Mouse (Mus musculus) CD4-positive, CD25-positive, alpha-beta regulatory T cell, adult 2 months (primary cell): Measurements from ENCODE around the gene Macrod2.
"Not testable (repeated sequence)": the region's sequence is repeated elsewhere in the genome, so short reads cannot be mapped to it uniquely, and the experiment has no call there.

ENCODE experiments used
- DNase-seq: peaks from one replicate; pipeline ENCODE4 v3.0.0-alpha.2; 2012; ENCODE audit warnings: low read depth, low spot score

Macrod2 gene

GRCm38 (mm10) chr2:140698585-140698984, 303.5 kb downstream of the Macrod2 start:
- DNase-seq, result no peak

DNA sequence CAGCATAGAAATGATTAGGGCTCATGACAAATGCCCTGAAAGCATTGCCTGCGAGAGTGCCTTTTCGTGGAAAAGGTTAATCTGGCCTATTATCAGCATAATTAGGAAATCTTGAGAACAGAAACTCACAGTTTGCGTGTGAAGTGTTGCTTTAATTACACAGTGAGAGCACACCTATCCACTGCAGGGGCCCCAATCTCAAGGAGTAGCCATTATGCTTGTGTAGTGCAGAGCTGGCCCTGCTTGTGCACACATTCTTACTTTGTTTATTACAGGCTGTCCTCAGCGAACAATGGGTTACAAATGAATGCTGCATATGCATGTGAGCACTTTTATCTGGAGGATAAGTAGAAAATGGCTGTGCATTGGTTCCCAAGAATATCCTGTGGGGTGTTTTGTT, 308.3 kb downstream of the Macrod2 start:
- no peak for DNase-seq

DNA sequence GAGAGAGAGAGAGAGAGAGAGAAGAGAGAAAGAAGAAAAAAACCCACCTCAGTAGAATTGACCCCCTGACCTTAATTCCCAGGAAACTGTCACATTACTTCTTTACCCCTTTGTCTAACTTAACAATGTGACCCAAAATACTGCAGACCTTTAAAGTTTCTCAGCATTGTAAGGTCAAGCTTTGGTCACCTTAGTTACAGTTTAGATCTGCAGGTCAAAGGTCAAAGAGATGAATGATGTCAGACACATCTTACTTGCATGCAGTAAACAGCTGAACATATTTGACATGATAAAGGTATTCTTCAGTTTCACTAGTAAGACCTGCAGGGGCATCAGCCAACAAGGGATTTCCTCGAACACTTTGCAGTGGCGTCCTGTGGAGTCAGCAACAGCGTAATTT, 309.0 kb downstream of the Macrod2 start:
- DNase-seq, result no peak

- DNase-seq, result no peak
Measured at GRCm38 (mm10) chr2:140705278-140705677, 310.2 kb downstream of the Macrod2 start.

GRCm38 (mm10) chr2:140707550-140707949, 312.4 kb downstream of the Macrod2 start:
- no peak for DNase-seq

- DNase-seq, result no peak
Measured at GRCm38 (mm10) chr2:140715822-140716221, 320.7 kb downstream of the Macrod2 start.

- no peak for DNase-seq
Measured at GRCm38 (mm10) chr2:140717407-140717806, 322.3 kb downstream of the Macrod2 start.

GRCm38 (mm10) chr2:140732616-140733183, 337.6 kb downstream of the Macrod2 start:
- no peak for DNase-seq

DNA sequence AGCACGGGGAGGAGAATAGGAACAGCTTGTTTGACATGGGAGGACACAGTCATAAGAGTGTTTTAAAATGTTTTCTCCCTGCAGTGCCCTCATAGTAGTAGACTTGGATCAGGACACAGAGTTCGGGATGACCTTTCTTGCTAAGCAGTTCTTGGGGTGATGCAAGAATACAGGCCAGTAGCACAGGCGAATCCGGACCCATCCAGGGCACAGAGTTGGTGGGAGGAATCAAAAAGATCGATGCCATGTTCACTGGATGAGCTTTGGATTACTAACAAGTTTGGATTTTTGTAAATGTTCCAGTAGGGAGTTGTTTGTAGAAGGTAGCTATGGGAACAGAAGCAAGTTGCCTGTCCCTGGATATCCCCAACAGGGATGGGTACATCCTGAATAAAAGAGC, 345.4 kb downstream of the Macrod2 start:
- DNase-seq, result no peak

DNA sequence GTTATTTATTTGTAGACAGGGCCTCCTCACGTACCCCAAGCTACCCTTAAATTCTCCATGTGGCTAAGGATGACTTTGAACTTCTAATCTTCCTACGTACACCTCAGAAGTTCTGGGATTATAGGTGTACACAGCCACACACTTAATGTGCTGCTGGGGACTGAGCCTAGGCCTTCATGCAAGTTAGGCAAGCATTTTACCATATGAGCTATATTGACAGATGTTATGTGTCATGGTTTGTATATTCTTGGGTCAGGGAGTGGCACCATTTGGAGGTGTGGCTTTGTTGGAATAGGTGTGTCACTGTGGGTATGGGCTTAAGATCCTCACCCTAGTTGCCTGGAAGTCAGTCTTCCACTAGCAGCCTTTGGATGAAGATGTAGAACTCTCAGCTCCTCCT, 347.8 kb downstream of the Macrod2 start:
- not testable (repeated sequence) for DNase-seq

- no peak for DNase-seq
Measured at GRCm38 (mm10) chr2:140758881-140759280, 363.8 kb downstream of the Macrod2 start.

GRCm38 (mm10) chr2:140759732-140760131, 364.6 kb downstream of the Macrod2 start:
- DNase-seq, result no peak

DNA sequence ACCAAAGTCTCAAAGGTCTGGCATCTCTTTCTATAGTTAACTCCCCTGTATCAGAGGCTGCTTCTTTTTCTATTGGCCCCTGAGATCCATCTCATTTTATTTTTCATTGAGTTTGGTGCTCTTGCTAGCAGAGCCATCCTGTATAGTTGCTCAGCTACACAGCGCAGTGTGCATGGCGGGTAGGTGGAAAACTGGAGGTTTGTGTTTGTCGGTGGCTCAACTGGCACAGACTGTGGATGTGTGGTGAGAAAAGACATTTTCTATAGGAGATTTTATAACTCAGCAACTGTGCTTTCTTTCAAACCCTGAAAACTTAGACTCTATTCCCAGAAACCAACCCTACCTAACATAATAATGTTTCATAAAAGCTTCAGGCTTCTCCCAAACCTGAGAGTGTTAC, 365.0 kb downstream of the Macrod2 start:
- DNase-seq, result no peak

GRCm38 (mm10) chr2:140763076-140763891, 368.2 kb downstream of the Macrod2 start:
- DNase-seq, result no peak

- DNase-seq, result no peak
Measured at GRCm38 (mm10) chr2:140769473-140769872, 374.4 kb downstream of the Macrod2 start.

DNA sequence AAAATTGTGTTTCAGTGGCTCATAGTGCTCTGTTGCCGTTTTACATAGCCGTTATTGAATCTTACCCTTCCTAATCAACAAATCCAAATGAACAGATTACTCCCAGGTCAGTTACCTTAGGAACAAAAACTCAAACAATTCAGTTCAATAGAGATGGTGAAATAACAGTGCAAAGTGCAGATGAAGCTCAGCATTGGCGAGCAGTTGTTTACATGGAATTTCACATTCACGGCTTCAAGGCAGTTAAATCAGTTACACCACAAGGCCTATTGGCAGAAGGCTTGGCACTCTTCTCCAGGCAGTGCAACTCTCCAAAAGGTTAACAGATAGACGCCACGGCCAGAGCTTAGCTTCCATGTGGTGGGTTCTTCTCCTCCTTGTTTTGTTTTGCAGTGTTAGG, 377.7 kb downstream of the Macrod2 start:
- DNase-seq, result no peak

GRCm38 (mm10) chr2:140773456-140773855, 378.3 kb downstream of the Macrod2 start:
- DNase-seq, result no peak

GRCm38 (mm10) chr2:140774808-140775370, 379.8 kb downstream of the Macrod2 start:
- no peak for DNase-seq

DNA sequence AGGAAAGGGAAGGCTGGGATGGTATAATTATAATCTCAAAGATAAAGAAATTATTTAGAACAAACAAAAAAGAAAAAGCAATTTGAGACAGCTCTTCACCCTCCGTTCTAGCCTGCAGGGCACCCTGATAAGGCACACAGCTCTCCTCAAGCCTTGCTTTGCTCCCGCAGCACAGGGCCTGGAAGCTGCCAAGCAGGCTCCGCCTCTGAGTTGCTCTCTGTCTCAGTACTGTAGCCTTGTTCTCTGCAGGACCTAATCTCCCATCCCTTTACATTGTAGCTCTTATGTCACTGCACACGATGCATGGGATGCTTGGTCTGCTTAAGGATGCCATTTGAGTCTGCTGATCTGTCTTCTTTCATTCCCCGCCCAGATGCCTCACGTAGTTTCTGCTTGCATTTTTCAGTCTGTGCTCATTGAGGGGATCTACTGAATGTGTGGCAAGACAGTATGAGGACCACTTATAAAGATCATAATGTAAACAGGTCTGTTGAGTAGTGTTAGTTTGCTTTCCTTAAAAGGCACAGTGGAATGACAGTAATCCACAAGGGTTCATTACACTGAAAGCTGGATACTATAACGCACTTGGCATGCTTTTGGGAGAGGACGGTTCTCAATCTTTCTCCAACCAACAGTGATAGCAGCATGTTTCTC, 380.5 kb downstream of the Macrod2 start:
- DNase-seq, result no peak

DNA sequence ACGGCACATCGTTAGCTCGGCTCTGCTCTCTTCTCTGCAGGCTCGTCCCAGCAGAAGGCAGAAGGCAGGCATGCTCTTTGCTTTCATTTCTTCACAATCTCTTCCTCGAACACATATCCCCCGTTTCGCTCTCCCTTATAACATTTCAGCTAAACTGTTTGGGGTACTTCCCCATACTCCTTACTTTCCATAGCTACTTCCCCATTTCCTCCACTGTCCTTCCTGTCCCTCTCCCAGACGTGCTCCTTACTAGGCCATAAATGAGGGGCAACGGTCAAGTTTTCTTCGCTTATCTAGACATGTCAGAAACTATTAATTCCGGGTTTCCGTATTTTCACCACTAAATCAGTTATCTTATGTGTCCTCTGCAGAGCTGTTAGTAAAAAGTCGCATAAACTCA, 383.1 kb downstream of the Macrod2 start:
- no peak for DNase-seq

DNA sequence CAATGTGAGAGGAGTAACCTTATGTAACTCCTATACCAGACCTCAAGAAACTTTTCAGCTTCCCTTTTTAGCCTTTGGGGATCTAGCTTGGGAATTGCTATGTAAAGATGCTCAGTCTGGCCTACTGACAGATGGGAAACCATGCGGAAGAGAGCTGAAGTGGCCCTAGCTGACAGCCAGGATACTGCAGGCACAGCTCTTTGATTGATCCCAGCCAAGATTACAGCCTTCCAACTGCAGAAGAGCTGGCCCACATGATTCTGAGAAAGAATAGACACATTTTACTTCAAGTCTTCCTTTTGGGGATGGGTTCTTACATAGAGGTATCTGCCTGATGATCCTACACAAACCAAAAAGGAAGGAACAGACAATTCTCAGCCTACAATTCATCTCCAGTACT, 387.9 kb downstream of the Macrod2 start:
- no peak for DNase-seq

DNA sequence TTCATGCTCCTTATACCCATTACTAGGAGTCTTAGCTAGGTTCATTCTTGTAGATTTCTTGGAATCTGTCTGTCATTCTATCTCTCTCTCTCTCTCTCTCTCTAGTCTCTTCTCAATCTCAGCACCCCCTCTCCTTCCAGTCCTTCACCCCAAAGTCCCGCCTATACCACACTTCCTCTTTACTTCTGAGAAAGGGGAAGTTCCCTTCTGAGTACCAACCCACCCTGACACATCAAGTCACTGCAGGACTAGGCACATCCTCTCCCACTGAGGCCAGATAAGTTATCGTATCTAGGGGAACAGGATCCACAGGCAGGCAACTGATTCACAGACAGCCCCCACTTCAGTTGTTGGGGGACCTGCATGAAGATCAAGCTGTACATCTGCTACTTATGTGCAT, 389.5 kb downstream of the Macrod2 start:
- peak; percentile 19 for DNase-seq

DNA sequence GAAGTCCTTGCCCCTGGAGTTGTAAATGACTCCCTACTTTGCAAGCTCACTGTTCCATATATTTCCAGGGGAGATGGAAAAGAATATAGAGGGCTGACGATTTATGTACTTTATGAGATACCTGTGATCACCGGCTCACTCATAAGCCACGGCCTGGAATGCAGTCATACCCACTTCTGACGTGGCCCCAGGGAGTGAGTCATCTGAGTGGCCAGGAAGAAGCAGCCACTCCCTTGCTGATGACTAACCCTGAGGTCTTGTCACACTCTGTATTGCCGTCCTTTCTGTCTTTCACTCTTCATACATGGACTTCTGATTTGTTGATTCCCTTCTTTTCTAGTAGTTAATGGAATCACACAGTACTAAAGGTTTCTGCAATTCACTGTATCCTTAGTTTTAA, 395.3 kb downstream of the Macrod2 start:
- no peak for DNase-seq
